ENCODE assay signal across 8 mouse cellular contexts in genomic region chr11:83064946-83065345, GRCm38 (mm10). TPM values are rescaled to one million over a fixed set of nuclear protein-coding genes. Genes with fewer than 3 reads are reported as not detected.
DNase-seq lines count a peak whose midpoint lies in the region; ATAC-seq and TF ChIP-seq lines count a peak whose summit lies in the region.

Gene Slfn2, plus strand, starts transcription at chr11:83065112.

- no peak for ATAC-seq in G1E (ENCODE audit: extremely low read depth, insufficient number of reproducible peaks, low FRiP score, poor library complexity, severe bottlenecking)
- ATAC-seq in intestine, embryonic 16.5 days: peak; percentile 59

- intact Hi-C loops in gastrocnemius, adult 2 months (cut with DNase I): no loop called here

- no peak within 1 kb of the TSS for H3K9ac ChIP-seq in intestine, embryonic 16.5 days (ENCODE audit: low read depth, low read length)

- 70% methylated on average over 2 of the region's 2 CpGs for WGBS in intestine, embryonic 16.5 days

- H3K4me3 ChIP-seq in gastrocnemius, adult 2 months: peak within 1 kb of the TSS; percentile 53
- peak within 1 kb of the TSS; percentile 47 for H3K4me3 ChIP-seq in G1E (ENCODE audit: low read depth, low read length)
- H3K4me3 ChIP-seq in intestine, embryonic 16.5 days (ENCODE audit: low read length): peak within 1 kb of the TSS; percentile 18; the same call in 1 of the 2 replicates

- 0 out of 2 replicates have a peak within 1 kb of the TSS, but pooled peaks have one; percentile 6 for H3K4me2 ChIP-seq in intestine, embryonic 16.5 days (ENCODE audit: low read depth, low read length)

- DNase-seq in gastrocnemius, adult 2 months: no peak
- no peak for DNase-seq in gastrocnemius, postnatal 25 days
- DNase-seq in G1E (ENCODE audit: low spot score): no peak
- peak; percentile 4 for DNase-seq in retina, embryonic 14.5 days (ENCODE audit: low spot score)
- no peak for DNase-seq in left cerebral cortex, adult 11 months (ENCODE audit: low spot score)
- no peak for DNase-seq in c-Kit-positive CD71-positive TER-119-positive erythroid progenitor cells, embryonic 14.5 days (ENCODE audit: low spot score)
- DNase-seq in right cerebral cortex, adult 18-20 months: no peak

- H3K9me3 ChIP-seq in G1E (replicated peaks): peaks cover 2% of the 10 kb centered on the region; the same call in 1 of the 2 replicates
- no peaks in the 10 kb centered on the region; the same call in 1 of the 2 replicates for H3K9me3 ChIP-seq in intestine, embryonic 16.5 days (ENCODE audit: control insufficient read depth, low read length)

- TF ChIP-seq CTCF in gastrocnemius, adult 2 months (IDR thresholded peaks at IDR 0.05): no peak
- no peak for TF ChIP-seq CTCF in G1E (IDR thresholded peaks at IDR 0.05; ENCODE audit: low read depth, low read length)

- H3K4me1 ChIP-seq in G1E (ENCODE audit: insufficient read depth, low read depth, low read length): peaks cover 85% of the 10 kb centered on the region
- no peaks in the 10 kb centered on the region for H3K4me1 ChIP-seq in intestine, embryonic 16.5 days (ENCODE audit: control insufficient read depth, insufficient read depth, low read length)

- peaks cover 60% of the 10 kb centered on the region for H3K36me3 ChIP-seq in G1E (replicated peaks)
- no peaks in the 10 kb centered on the region for H3K36me3 ChIP-seq in intestine, embryonic 16.5 days (ENCODE audit: control insufficient read depth, insufficient read depth, low read length)

- H3K27me3 ChIP-seq in G1E (ENCODE audit: insufficient read depth, low read length): no peaks in the 10 kb centered on the region
- H3K27me3 ChIP-seq in intestine, embryonic 16.5 days (replicated peaks; ENCODE audit: control insufficient read depth, insufficient read depth, low read length): no peaks in the 10 kb centered on the region

- peak within 1 kb of the TSS; percentile 51 for H3K27ac ChIP-seq in gastrocnemius, adult 2 months
- H3K27ac ChIP-seq in intestine, embryonic 16.5 days (ENCODE audit: low read length): no peak within 1 kb of the TSS

RNA-seq across cellular contexts. Expression of gene Slfn2, which starts in this region (rescaled TPM):
- total RNA-seq in gastrocnemius, adult 2 months (2021): 1 to 10 TPM in 1 of 2 experiments, under 1 TPM in 1; 0.48 to 1.1 TPM
- total RNA-seq in gastrocnemius, postnatal 25 days (2021): 1 to 10 TPM in 1 of 2 experiments, under 1 TPM in 1; 0.69 to 1.9 TPM
- total RNA-seq in G1E (2014; fragmentation: Nextera tagmentation) (2.3 and 3.8 TPM in 2 replicates), G1E (2017) (44.5 and 48.4 TPM in 2 replicates)
- 0.72 and 0.96 TPM in 2 replicates for polyA plus RNA-seq in G1E (2012)
- polyA plus RNA-seq in intestine, embryonic 16.5 days (2015; fragmentation: Nextera tagmentation; extraction: Ambion mirVana): 6.1 and 6.9 TPM in 2 replicates
